Mouse (Mus musculus): ENCODE measurements around the gene Tex22. TPM values are rescaled to one million over a fixed set of nuclear protein-coding genes. Genes with fewer than 3 reads are reported as not detected.

The Tex22 gene
- polyA plus RNA-seq, 1 experiment from 2014 or later, result 0.36 TPM

GRCm38 (mm10) chr12:113089107-113089506 is 14.8 kb downstream of the Tex22 start:
- Histone ChIP-seq H3K36me3 (ENCODE audit: control insufficient read depth, insufficient read depth, low read length) (no peaks in the 10 kb centered on the region), H3K4me2 (ENCODE audit: low read depth, low read length) (no peak overlapping the region), H3K9ac (replicated peaks; ENCODE audit: low read depth, low read length) (no peak overlapping the region), H3K27me3 (ENCODE audit: control insufficient read depth, insufficient read depth, low read length) (no peaks in the 10 kb centered on the region), H3K9me3 (ENCODE audit: control insufficient read depth, low read length) (no peaks in the 10 kb centered on the region), H3K4me3 (ENCODE audit: low read depth, low read length) (no peak overlapping the region), H3K27ac (ENCODE audit: low read depth, low read length) (no peak overlapping the region), H3K4me1 (ENCODE audit: control insufficient read depth, insufficient read depth, low read length) (no peaks in the 10 kb centered on the region)
- WGBS, result 87% methylated on average over 6 of the region's 6 CpGs
- ATAC-seq (ENCODE audit: low read depth), result no peak

DNA sequence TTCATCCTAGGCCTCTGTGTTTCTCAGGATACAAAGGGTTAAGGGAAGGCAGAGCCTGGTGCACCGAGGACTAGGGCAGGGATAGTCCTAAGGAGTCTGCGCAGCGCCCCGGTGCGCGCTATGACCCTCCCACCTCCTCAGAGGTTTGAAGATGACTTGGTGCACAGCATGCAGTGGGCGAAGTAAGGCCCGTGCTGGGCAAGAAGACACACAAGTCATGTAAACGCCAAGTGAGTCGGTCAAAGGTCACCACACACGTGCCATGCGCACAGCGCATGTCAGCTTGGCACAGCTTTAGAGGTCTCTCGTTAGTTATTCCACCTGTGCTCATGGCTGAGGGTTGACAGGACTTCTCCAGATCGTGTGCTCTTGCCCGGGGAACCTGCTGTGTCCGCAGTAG is 15.8 kb downstream of the Tex22 start:
- Histone ChIP-seq H3K9me3 (ENCODE audit: control insufficient read depth, low read length) (no peaks in the 10 kb centered on the region), H3K9ac (replicated peaks; ENCODE audit: low read depth, low read length) (no peak overlapping the region), H3K4me2 (ENCODE audit: low read depth, low read length) (no peak overlapping the region), H3K27me3 (ENCODE audit: control insufficient read depth, insufficient read depth, low read length) (no peaks in the 10 kb centered on the region), H3K36me3 (ENCODE audit: control insufficient read depth, insufficient read depth, low read length) (no peaks in the 10 kb centered on the region), H3K27ac (ENCODE audit: low read depth, low read length) (no peak overlapping the region), H3K4me3 (ENCODE audit: low read depth, low read length) (no peak overlapping the region), H3K4me1 (ENCODE audit: control insufficient read depth, insufficient read depth, low read length) (no peaks in the 10 kb centered on the region)
- WGBS, result 83% methylated on average over 17 of the region's 17 CpGs
- no peak for ATAC-seq (ENCODE audit: low read depth)

DNA sequence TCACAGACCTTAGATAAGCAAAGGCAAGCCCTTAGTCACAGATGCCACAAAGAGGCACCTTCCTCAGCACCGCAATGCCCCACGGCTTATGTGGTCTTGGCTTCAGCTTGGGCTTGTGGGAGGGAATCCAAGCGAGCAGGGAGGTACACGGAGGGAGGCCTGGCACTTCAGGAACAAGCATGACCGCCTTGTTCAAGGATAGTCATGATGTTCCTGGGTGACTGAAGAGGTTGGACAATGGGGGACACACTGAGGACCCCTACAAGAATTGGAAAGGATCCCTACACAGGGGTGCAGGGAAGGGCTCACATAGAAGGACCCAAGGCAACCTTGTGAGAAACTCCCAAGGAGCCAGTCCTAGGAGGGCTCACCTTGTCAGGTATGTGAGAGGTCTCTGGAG is 22.7 kb downstream of the Tex22 start:
- ATAC-seq (ENCODE audit: low read depth), result no peak
- Histone ChIP-seq H3K9ac (replicated peaks; ENCODE audit: low read depth, low read length) (peak overlapping the region; percentile 99; the same call in 1 of the 2 replicates), H3K4me3 (ENCODE audit: low read depth, low read length) (peak overlapping the region; percentile 97; the same call in 1 of the 2 replicates), H3K27me3 (ENCODE audit: control insufficient read depth, insufficient read depth, low read length) (no peaks in the 10 kb centered on the region), H3K4me2 (ENCODE audit: low read depth, low read length) (peak overlapping the region; percentile 84), H3K4me1 (ENCODE audit: control insufficient read depth, insufficient read depth, low read length) (peaks cover 31% of the 10 kb centered on the region), H3K27ac (ENCODE audit: low read depth, low read length) (no peak overlapping the region), H3K36me3 (ENCODE audit: control insufficient read depth, insufficient read depth, low read length) (no peaks in the 10 kb centered on the region), H3K9me3 (ENCODE audit: control insufficient read depth, low read length) (no peaks in the 10 kb centered on the region)
- 87% methylated on average over 5 of the region's 5 CpGs for WGBS

- Histone ChIP-seq H3K27ac (ENCODE audit: low read depth, low read length) (peak within 1 kb of the TSS; percentile 84), H3K27me3 (ENCODE audit: control insufficient read depth, insufficient read depth, low read length) (no peaks in the 10 kb centered on the region), H3K9ac (replicated peaks; ENCODE audit: low read depth, low read length) (peak within 1 kb of the TSS; percentile 99), H3K36me3 (ENCODE audit: control insufficient read depth, insufficient read depth, low read length) (no peaks in the 10 kb centered on the region), H3K4me1 (ENCODE audit: control insufficient read depth, insufficient read depth, low read length) (peaks cover 34% of the 10 kb centered on the region), H3K4me3 (ENCODE audit: low read depth, low read length) (peak within 1 kb of the TSS; percentile 97), H3K9me3 (ENCODE audit: control insufficient read depth, low read length) (no peaks in the 10 kb centered on the region), H3K4me2 (ENCODE audit: low read depth, low read length) (peak within 1 kb of the TSS; percentile 93)
- under 1% methylated on average over 26 of the region's 53 CpGs for WGBS
- peak; percentile 57 for ATAC-seq (ENCODE audit: low read depth)
Observed at GRCm38 (mm10) chr12:113097749-113098281, 23.5 kb downstream of the Tex22 start, which contains the start of gene Mta1. Gene Mta1, plus strand, starts transcription at chr12:113098278.

GRCm38 (mm10) chr12:113098530-113099151 is 24.3 kb downstream of the Tex22 start:
- Histone ChIP-seq H3K27ac (ENCODE audit: low read depth, low read length) (peak overlapping the region; percentile 73), H3K4me3 (ENCODE audit: low read depth, low read length) (peak overlapping the region; percentile 97), H3K9ac (replicated peaks; ENCODE audit: low read depth, low read length) (peak overlapping the region; percentile 99), H3K9me3 (ENCODE audit: control insufficient read depth, low read length) (no peaks in the 10 kb centered on the region), H3K27me3 (ENCODE audit: control insufficient read depth, insufficient read depth, low read length) (no peaks in the 10 kb centered on the region), H3K4me2 (ENCODE audit: low read depth, low read length) (peak overlapping the region; percentile 93), H3K4me1 (ENCODE audit: control insufficient read depth, insufficient read depth, low read length) (peaks cover 34% of the 10 kb centered on the region), H3K36me3 (ENCODE audit: control insufficient read depth, insufficient read depth, low read length) (no peaks in the 10 kb centered on the region)
- ATAC-seq (ENCODE audit: low read depth), result peak; percentile 15; the same call in 1 of the 2 replicates
- under 1% methylated on average over 40 of the region's 60 CpGs for WGBS

GRCm38 (mm10) chr12:113099470-113100237 is 25.4 kb downstream of the Tex22 start:
- H3K4me1 ChIP-seq (ENCODE audit: control insufficient read depth, insufficient read depth, low read length), result peaks cover 34% of the 10 kb centered on the region
- no peak overlapping the region; the same call in 1 of the 2 replicates for H3K27ac ChIP-seq (ENCODE audit: low read depth, low read length)
- H3K4me3 ChIP-seq (ENCODE audit: low read depth, low read length), result no peak overlapping the region; the same call in 1 of the 2 replicates
- 28% methylated on average over 6 of the region's 6 CpGs for WGBS
- H3K9me3 ChIP-seq (ENCODE audit: control insufficient read depth, low read length), result no peaks in the 10 kb centered on the region
- no peak for ATAC-seq (ENCODE audit: low read depth)
- 0 out of 2 replicates have a peak overlapping the region, but pooled peaks have one; percentile 18 for H3K9ac ChIP-seq (replicated peaks; ENCODE audit: low read depth, low read length)
- no peaks in the 10 kb centered on the region for H3K36me3 ChIP-seq (ENCODE audit: control insufficient read depth, insufficient read depth, low read length)
- H3K27me3 ChIP-seq (ENCODE audit: control insufficient read depth, insufficient read depth, low read length), result no peaks in the 10 kb centered on the region
- H3K4me2 ChIP-seq (ENCODE audit: low read depth, low read length), result peak overlapping the region; percentile 93

DNA sequence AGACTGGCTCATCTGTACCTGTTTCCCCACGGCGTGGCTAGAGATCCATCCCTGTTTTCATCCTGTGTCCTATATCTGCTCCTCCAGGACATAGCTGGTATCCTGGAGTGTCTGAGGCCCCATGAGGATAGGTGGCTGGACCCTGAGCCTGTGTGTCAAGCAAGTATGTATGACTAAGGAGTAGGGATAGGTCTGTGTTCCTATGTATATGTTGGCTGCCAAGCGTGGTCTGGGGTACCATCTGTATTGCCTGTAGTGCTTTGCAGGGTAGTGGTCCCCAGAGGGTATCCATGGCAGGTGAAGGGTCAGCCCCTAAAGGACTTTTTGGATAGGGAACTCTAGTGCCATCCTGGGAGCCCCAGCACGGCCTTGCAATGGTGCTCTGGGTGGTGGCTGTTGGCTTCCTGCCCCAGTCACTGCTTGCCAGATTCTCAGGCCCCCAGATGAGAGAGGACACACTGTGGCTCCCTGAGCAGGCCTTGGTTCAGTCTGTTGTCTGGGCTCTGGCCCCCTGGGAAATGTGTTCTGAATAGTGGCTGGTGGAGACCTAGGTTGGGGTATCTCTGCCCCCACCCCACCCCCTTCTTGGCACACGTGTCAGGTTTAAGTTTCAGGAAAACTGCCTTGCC is 26.3 kb downstream of the Tex22 start:
- no peaks in the 10 kb centered on the region for H3K9me3 ChIP-seq (ENCODE audit: control insufficient read depth, low read length)
- 0 out of 2 replicates have a peak overlapping the region, but pooled peaks have one; percentile 2 for H3K4me2 ChIP-seq (ENCODE audit: low read depth, low read length)
- peaks cover 34% of the 10 kb centered on the region for H3K4me1 ChIP-seq (ENCODE audit: control insufficient read depth, insufficient read depth, low read length)
- ATAC-seq (ENCODE audit: low read depth), result no peak
- H3K36me3 ChIP-seq (ENCODE audit: control insufficient read depth, insufficient read depth, low read length), result no peaks in the 10 kb centered on the region
- no peaks in the 10 kb centered on the region for H3K27me3 ChIP-seq (ENCODE audit: control insufficient read depth, insufficient read depth, low read length)
- H3K4me3 ChIP-seq (ENCODE audit: low read depth, low read length), result no peak overlapping the region; the same call in 1 of the 2 replicates
- H3K9ac ChIP-seq (replicated peaks; ENCODE audit: low read depth, low read length), result no peak overlapping the region
- 74% methylated on average over 5 of the region's 5 CpGs for WGBS
- H3K27ac ChIP-seq (ENCODE audit: low read depth, low read length), result no peak overlapping the region

- Histone ChIP-seq H3K27ac (ENCODE audit: low read depth, low read length) (no peak overlapping the region), H3K9ac (replicated peaks; ENCODE audit: low read depth, low read length) (no peak overlapping the region), H3K4me3 (ENCODE audit: low read depth, low read length) (no peak overlapping the region), H3K27me3 (ENCODE audit: control insufficient read depth, insufficient read depth, low read length) (no peaks in the 10 kb centered on the region), H3K36me3 (ENCODE audit: control insufficient read depth, insufficient read depth, low read length) (no peaks in the 10 kb centered on the region), H3K9me3 (ENCODE audit: control insufficient read depth, low read length) (no peaks in the 10 kb centered on the region), H3K4me1 (ENCODE audit: control insufficient read depth, insufficient read depth, low read length) (peaks cover 34% of the 10 kb centered on the region), H3K4me2 (ENCODE audit: low read depth, low read length) (no peak overlapping the region)
- ATAC-seq (ENCODE audit: low read depth), result no peak
- 85% methylated on average over 9 of the region's 9 CpGs for WGBS
Observed at GRCm38 (mm10) chr12:113101251-113101960, 27.1 kb downstream of the Tex22 start.
